18 mouse cellular contexts compared by ENCODE assay signal in the genomic region with DNA sequence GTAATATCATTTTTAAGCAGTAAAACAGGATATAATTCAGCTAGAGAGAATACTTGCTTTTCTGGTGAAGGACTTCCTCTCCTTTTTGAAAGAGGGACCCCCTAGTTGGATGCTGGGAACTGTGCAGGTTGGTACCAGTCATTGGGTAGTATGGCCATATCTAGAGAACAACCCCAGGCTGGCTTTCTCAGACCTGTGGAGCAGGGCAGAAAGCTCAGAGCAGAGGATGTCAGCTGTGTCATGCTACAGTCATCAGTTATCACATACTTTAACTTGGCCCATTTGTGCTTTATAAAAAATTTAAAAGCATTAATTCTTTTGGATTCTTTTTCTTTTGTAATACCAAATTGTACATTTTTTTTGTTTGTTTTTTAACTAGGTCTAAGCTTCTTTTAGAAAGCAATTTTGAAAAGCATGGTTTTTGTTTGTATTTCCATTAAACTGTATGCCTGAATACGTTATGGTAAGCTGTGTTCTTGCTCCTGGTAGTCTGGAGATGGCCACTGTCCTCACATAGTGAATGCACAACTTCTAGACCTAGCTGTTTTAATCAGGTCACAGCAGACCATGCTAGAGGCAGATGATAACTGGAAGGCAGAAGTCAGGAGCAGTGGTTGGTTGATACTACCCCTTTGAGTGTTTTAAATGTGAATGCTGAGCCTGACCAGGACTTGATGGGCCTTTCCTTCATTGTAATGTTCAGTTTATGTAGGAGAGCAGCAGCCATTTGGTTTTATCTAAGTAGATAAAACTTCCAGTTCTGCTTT. TPM values are rescaled to one million over a fixed set of nuclear protein-coding genes. Genes with fewer than 3 reads are reported as not detected.
"Had no signal": no experiment of that assay in that cellular context is flagged by ENCODE, and none has a peak within 500 bp of the region (broad histone marks: within the 10 kb centered on the region; RNA-seq: fewer than 3 reads in every experiment).

No protein-coding gene starts in this region.

- H3K27ac ChIP-seq: limb, embryonic 15.5 days; midbrain, embryonic 12.5 days had no signal

- DNase-seq: kidney, adult 8-10 months; kidney, postnatal 36 days; layer of hippocampus, adult 9-11 months; layer of hippocampus, postnatal 36 days; lung, embryonic 14.5 days; lung, postnatal 10 days; lung, postnatal 4 days; right cerebral cortex, adult 18-20 months; right cerebral cortex, postnatal 25 days; thymus, postnatal 36 days had no signal

- H3K4me1 ChIP-seq: limb, embryonic 15.5 days had no signal

- H3K9ac ChIP-seq: limb, embryonic 15.5 days; lung, embryonic 14.5 days; midbrain, embryonic 12.5 days had no signal

- H3K4me3 ChIP-seq: limb, embryonic 15.5 days; megakaryocyte, embryonic 14.5 days; midbrain, embryonic 12.5 days had no signal

- H3K4me2 ChIP-seq: limb, embryonic 15.5 days; lung, embryonic 14.5 days; midbrain, embryonic 12.5 days had no signal

- H3K9me3 ChIP-seq: limb, embryonic 15.5 days; megakaryocyte, embryonic 14.5 days; midbrain, embryonic 12.5 days had no signal

- H3K27me3 ChIP-seq: limb, embryonic 15.5 days; megakaryocyte, embryonic 14.5 days; midbrain, embryonic 12.5 days had no signal

RNA-seq across cellular contexts. Expression of gene Nkx2-4, which starts 17.6 kb away (rescaled TPM):
- polyA plus RNA-seq: kidney, embryonic 16.5 days; limb, embryonic 11.5 days; limb, embryonic 15.5 days; lung, embryonic 14.5 days; neural tube, embryonic 14.5 days; small intestine, adult 2 months; stomach, embryonic 16.5 days had no signal
